Mouse (Mus musculus) heart, postnatal 0 days (tissue): ENCODE results near the gene Ppm1m.

ENCODE experiments used
- CTCF ChIP-seq: IDR thresholded peaks from 2 replicates; pipeline ENCODE4 v1.5.1; 2016; ENCODE audit warnings: antibody characterized with exemption, control low read depth, low read depth
- EP300 ChIP-seq: IDR thresholded peaks from 2 replicates; pipeline ENCODE4 v1.6.1; 2016; ENCODE audit warnings: antibody characterized with exemption, low read depth

DNA sequence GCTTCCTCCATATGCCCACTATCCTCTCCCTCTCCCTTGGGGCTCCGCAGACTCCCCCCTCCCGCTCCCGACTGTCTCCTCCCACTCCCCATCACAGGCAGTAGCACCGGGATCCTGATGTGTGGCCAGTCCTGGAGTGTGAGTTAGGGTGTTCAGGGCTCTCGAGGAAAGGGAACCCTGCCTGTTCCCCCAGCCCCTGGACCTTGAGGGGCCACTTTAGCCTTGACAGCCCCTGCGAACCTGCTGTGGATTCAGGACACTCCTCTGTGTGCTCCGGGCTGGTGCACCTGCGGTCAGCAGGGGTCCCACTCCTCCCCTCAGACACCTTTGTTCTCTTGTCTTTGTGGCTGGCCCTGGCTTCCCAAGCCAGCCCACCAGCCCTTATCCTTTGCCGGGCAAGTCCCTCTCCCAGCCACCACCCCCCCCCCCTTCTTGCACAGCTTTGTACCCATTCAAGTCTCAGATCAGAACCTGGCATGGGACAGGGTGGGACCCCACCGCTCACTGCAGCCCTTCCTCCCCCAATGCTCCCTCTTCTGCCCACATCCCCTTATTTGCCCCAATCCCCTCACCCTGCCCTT lies 51.6 kb downstream of the Ppm1m start:
- no peak for TF ChIP-seq CTCF
- no peak for TF ChIP-seq EP300
